Mouse (Mus musculus) neural tube, embryonic 15.5 days (tissue): ENCODE measurements at regions not wholly inside any gene's neighbourhood (a gene's known extent, or its start where the extent isn't known, plus 50 kb on each side); places are given as distances from the start of the nearest gene placed in this dataset.

Experiments
- ATAC-seq: fragments of 200-750 bp; cut with Nextera tagmentation; 2 replicates; pipeline ENCODE4 v1.8.0; 2017; ENCODE audit warnings: mild to moderate bottlenecking, moderate TSS enrichment, moderate library complexity; ENCODE audit not compliant: low FRiP score
- H3K27ac ChIP-seq: fragments of 300-500 bp; sonication (generic); replicated peaks from 2 replicates; pipeline ENCODE4 v1.5.1; 2015; ENCODE audit warnings: mild to moderate bottlenecking, inconsistent platforms
- H3K27me3 ChIP-seq: fragments of 300-500 bp; sonication (generic); replicated peaks from 2 replicates; pipeline ENCODE4 v1.6.1; 2015; ENCODE audit warnings: inconsistent platforms
- H3K36me3 ChIP-seq: fragments of 300-500 bp; sonication (generic); 2 replicates; pipeline ENCODE4 v1.6.1; 2015; ENCODE audit warnings: inconsistent platforms
- H3K4me1 ChIP-seq: fragments of 300-500 bp; sonication (generic); 2 replicates; pipeline ENCODE4 v1.6.1; 2015; ENCODE audit warnings: inconsistent platforms
- H3K4me2 ChIP-seq: fragments of 300-500 bp; sonication (generic); 2 replicates; pipeline ENCODE4 v1.6.1; 2015; ENCODE audit warnings: inconsistent platforms, mild to moderate bottlenecking, moderate library complexity
- H3K4me3 ChIP-seq: fragments of 300-500 bp; sonication (generic); replicated peaks from 2 replicates; pipeline ENCODE4 v1.5.1; 2015; ENCODE audit warnings: mild to moderate bottlenecking, inconsistent platforms
- H3K9ac ChIP-seq: fragments of 300-500 bp; sonication (generic); replicated peaks from 2 replicates; pipeline ENCODE4 v1.6.1; 2015; ENCODE audit warnings: mild to moderate bottlenecking, inconsistent platforms
- H3K9me3 ChIP-seq: fragments of 300-500 bp; sonication (generic); replicated peaks from 2 replicates; pipeline ENCODE4 v1.6.1; 2016; ENCODE audit warnings: inconsistent platforms
- WGBS: fragments of 180-500 bp; shearing (Covaris S2); methylation state at CpG from one replicate; pipeline ENCODE4 v1.1.7; 2015; ENCODE audit warnings: mixed read lengths; 5-methylcytosine and 5-hydroxymethylcytosine counted together

DNA sequence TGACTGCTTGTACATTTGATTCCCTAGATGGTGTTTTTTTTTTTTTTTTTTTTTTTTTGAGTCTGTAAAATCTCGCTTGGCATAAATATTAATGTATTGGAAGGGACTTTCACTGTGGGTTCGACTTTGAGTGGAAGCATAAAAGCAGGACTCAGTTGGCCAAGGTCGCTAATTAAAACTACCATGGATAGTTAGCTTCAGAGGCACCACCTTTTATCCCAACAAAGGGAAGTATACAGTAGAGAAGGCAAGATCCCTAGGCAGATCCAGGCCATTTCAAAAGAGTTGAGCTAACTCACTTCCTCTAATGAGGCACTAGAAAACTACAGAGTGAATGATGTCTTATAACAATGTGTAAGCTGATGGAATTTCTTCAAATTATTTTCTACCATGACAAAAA, 369.5 kb upstream of the Gria1 start:
- WGBS = 75% methylated on average over 3 of the region's 3 CpGs

More for the DNA sequence above, 369.5 kb upstream of the Gria1 start:
- H3K4me2 ChIP-seq = no peak overlapping the region
- no peaks in the 10 kb centered on the region for H3K27me3 ChIP-seq
- H3K36me3 ChIP-seq = no peaks in the 10 kb centered on the region
- H3K4me1 ChIP-seq = peaks cover 4% of the 10 kb centered on the region; the same call in 1 of the 2 replicates
- no peak overlapping the region for H3K4me3 ChIP-seq
- H3K9ac ChIP-seq = no peak overlapping the region
- H3K9me3 ChIP-seq = no peaks in the 10 kb centered on the region
- no peak for ATAC-seq
- H3K27ac ChIP-seq = no peak overlapping the region
